Mouse (Mus musculus) CH12.LX (cell line): ENCODE data around the gene Rsu1. TPM values are rescaled to one million over a fixed set of nuclear protein-coding genes. Genes with fewer than 3 reads are reported as not detected.

ENCODE experiments used
- DNase-seq: peaks from one replicate; pipeline ENCODE4 v3.0.0-alpha.2; 2013; ENCODE audit errors: extremely low read depth
- H3K27ac ChIP-seq: 2 replicates; pipeline ENCODE4 v1.5.1; 2012; ENCODE audit warnings: low read depth, mild to moderate bottlenecking, control low read depth, moderate library complexity; ENCODE audit not compliant: insufficient read depth
- H3K27me3 ChIP-seq: replicated peaks from 2 replicates; pipeline ENCODE3; 2012; ENCODE audit warnings: inconsistent platforms
- H3K36me3 ChIP-seq, 2 experiments: replicated peaks in 1 of 2; 2 replicates each; pipeline versions ENCODE3 to v1.6.1; 2012; ENCODE audit warnings: inconsistent platforms in 1 of 2, low read length in 1 of 2, mild to moderate bottlenecking in 1 of 2, mixed read lengths in 1 of 2, moderate library complexity in 1 of 2; ENCODE audit not compliant: control insufficient read depth in 1 of 2, insufficient read depth in 1 of 2
- H3K4me1 ChIP-seq, 2 experiments: 2 replicates each; pipeline ENCODE4 v1.6.1; 2012; ENCODE audit warnings: inconsistent platforms in 1 of 2, moderate library complexity in 1 of 2; ENCODE audit not compliant: insufficient read depth in 2 of 2, control insufficient read depth in 1 of 2
- H3K4me2 ChIP-seq: 2 replicates; pipeline ENCODE4 v1.6.1; 2012; ENCODE audit warnings: low read depth, mild to moderate bottlenecking, control low read depth; ENCODE audit not compliant: poor library complexity, insufficient read depth, severe bottlenecking
- H3K4me3 ChIP-seq, 3 experiments: fragments of 150-350 bp in 1 of 3; sonication (generic) in 1 of 3; replicated peaks in 1 of 3; 2 replicates each; pipeline versions ENCODE3 to v1.5.1; 2011 to 2012; ENCODE audit warnings: low read depth in 2 of 3, low read length in 2 of 3, mild to moderate bottlenecking in 2 of 3, moderate library complexity in 2 of 3, control low read depth in 1 of 3, improper control_type of control experiment in 1 of 3, inconsistent platforms in 1 of 3, mixed read lengths in 1 of 3; ENCODE audit not compliant: poor library complexity in 1 of 3
- H3K79me2 ChIP-seq: replicated peaks from 2 replicates; pipeline ENCODE4 v1.6.1; 2012; ENCODE audit warnings: mild to moderate bottlenecking, moderate library complexity; ENCODE audit not compliant: control insufficient read depth, poor library complexity, insufficient read depth, severe bottlenecking; ENCODE audit errors: extremely low read depth
- H3K9ac ChIP-seq: 2 replicates; pipeline ENCODE4 v1.6.1; 2012; ENCODE audit warnings: low read depth, mild to moderate bottlenecking, control low read depth, moderate library complexity; ENCODE audit not compliant: insufficient read depth
- H3K9me3 ChIP-seq: replicated peaks from 2 replicates; pipeline ENCODE3; 2012; ENCODE audit warnings: low read length, inconsistent platforms, mixed read lengths
- BHLHE40 ChIP-seq: IDR thresholded peaks from 2 replicates; pipeline ENCODE4 v1.6.1; 2011; ENCODE audit warnings: mild to moderate bottlenecking, low read depth, low read length, improper control_type of control experiment
- CHD1 ChIP-seq: IDR thresholded peaks from 2 replicates; pipeline ENCODE4 v1.6.1; 2012; ENCODE audit warnings: low read depth, low read length, improper control_type of control experiment, inconsistent platforms
- CHD2 ChIP-seq: IDR thresholded peaks from 2 replicates; pipeline ENCODE4 v1.6.1; 2011; ENCODE audit warnings: low read length, improper control_type of control experiment
- E2F4 ChIP-seq: IDR thresholded peaks from 2 replicates; pipeline ENCODE4 v1.6.1; 2011; ENCODE audit warnings: low read depth, low read length, improper control_type of control experiment; ENCODE audit not compliant: insufficient replicate concordance
- ELF1 ChIP-seq: IDR thresholded peaks from 2 replicates; pipeline ENCODE4 v1.6.1; 2014; ENCODE audit warnings: low read depth, mild to moderate bottlenecking, inconsistent platforms, low read length, improper control_type of control experiment
- EP300 ChIP-seq: IDR thresholded peaks from 2 replicates; pipeline ENCODE4 v1.6.1; 2011; ENCODE audit warnings: low read length, improper control_type of control experiment
- ETS1 ChIP-seq: conservative IDR thresholded peaks from 2 replicates; pipeline ENCODE4 v1.6.1; 2012; ENCODE audit warnings: low read depth, mild to moderate bottlenecking, inconsistent platforms, low read length, improper control_type of control experiment, moderate library complexity
- GABPA ChIP-seq: IDR thresholded peaks from 2 replicates; pipeline ENCODE4 v1.6.1; 2012; ENCODE audit warnings: low read depth, low read length, improper control_type of control experiment, inconsistent platforms; ENCODE audit not compliant: insufficient replicate concordance
- HCFC1 ChIP-seq: IDR thresholded peaks from 2 replicates; pipeline ENCODE4 v1.6.1; 2012; ENCODE audit warnings: low read depth, mild to moderate bottlenecking, inconsistent platforms, low read length, improper control_type of control experiment
- IRF4 ChIP-seq: IDR thresholded peaks from 2 replicates; pipeline ENCODE4 v1.6.1; 2014; ENCODE audit warnings: low read depth, mild to moderate bottlenecking, inconsistent platforms, low read length, improper control_type of control experiment
- JUN ChIP-seq: IDR thresholded peaks from 2 replicates; pipeline ENCODE4 v1.6.1; 2011; ENCODE audit warnings: low read depth, mild to moderate bottlenecking, low read length, improper control_type of control experiment, moderate library complexity; ENCODE audit not compliant: insufficient read depth
- JUND ChIP-seq: conservative IDR thresholded peaks from 2 replicates; pipeline ENCODE4 v1.6.1; 2011; ENCODE audit warnings: low read depth, low read length, improper control_type of control experiment
- KAT2A ChIP-seq: IDR thresholded peaks from 2 replicates; pipeline ENCODE4 v1.6.1; 2012; ENCODE audit warnings: low read length, improper control_type of control experiment, inconsistent platforms; ENCODE audit not compliant: insufficient replicate concordance
- MAFK ChIP-seq: IDR thresholded peaks from 2 replicates; pipeline ENCODE4 v1.6.1; 2011; ENCODE audit warnings: low read length, improper control_type of control experiment; ENCODE audit not compliant: insufficient replicate concordance
- MAX ChIP-seq: IDR thresholded peaks from 2 replicates; pipeline ENCODE4 v1.6.1; 2011; ENCODE audit warnings: low read length, improper control_type of control experiment
- MAZ ChIP-seq: IDR thresholded peaks from 2 replicates; pipeline ENCODE4 v1.6.1; 2012; ENCODE audit warnings: low read depth, mild to moderate bottlenecking, inconsistent platforms, low read length, improper control_type of control experiment, moderate library complexity
- MEF2A ChIP-seq: IDR thresholded peaks from 2 replicates; pipeline ENCODE4 v1.6.1; 2014; ENCODE audit warnings: low read depth, mild to moderate bottlenecking, inconsistent platforms, low read length, improper control_type of control experiment, borderline replicate concordance
- MXI1 ChIP-seq: IDR thresholded peaks from 2 replicates; pipeline ENCODE4 v1.6.1; 2011; ENCODE audit warnings: mild to moderate bottlenecking, low read depth, low read length, improper control_type of control experiment
- MYC ChIP-seq: IDR thresholded peaks from 2 replicates; pipeline ENCODE4 v1.6.1; 2011; ENCODE audit warnings: low read depth, mild to moderate bottlenecking, improper control_type of control experiment, low read length
- NELFE ChIP-seq: IDR thresholded peaks from 2 replicates; pipeline ENCODE4 v1.6.1; 2011; ENCODE audit warnings: low read depth, low read length, improper control_type of control experiment
- NRF1 ChIP-seq: IDR thresholded peaks from 2 replicates; pipeline ENCODE4 v1.6.1; 2014; ENCODE audit warnings: low read depth, mild to moderate bottlenecking, inconsistent platforms, low read length, improper control_type of control experiment, moderate library complexity
- PAX5 ChIP-seq: IDR thresholded peaks from 2 replicates; pipeline ENCODE4 v1.6.1; 2012; ENCODE audit warnings: low read length, inconsistent platforms, mixed read lengths
- POLR2A ChIP-seq: IDR thresholded peaks from 2 replicates; pipeline ENCODE4 v1.6.1; 2011; ENCODE audit warnings: low read depth, mild to moderate bottlenecking, improper control_type of control experiment, low read length
- POLR2AphosphoS2 ChIP-seq: IDR thresholded peaks from 2 replicates; pipeline ENCODE4 v1.6.1; 2011; ENCODE audit warnings: low read depth, low read length, improper control_type of control experiment
- RCOR1 ChIP-seq: conservative IDR thresholded peaks from 2 replicates; pipeline ENCODE4 v1.6.1; 2012; ENCODE audit warnings: low read depth, mild to moderate bottlenecking, inconsistent platforms, low read length, improper control_type of control experiment
- SIN3A ChIP-seq: IDR thresholded peaks from 2 replicates; pipeline ENCODE4 v1.6.1; 2012; ENCODE audit warnings: low read length, improper control_type of control experiment, inconsistent platforms
- TBP ChIP-seq: conservative IDR thresholded peaks from 2 replicates; pipeline ENCODE4 v1.6.1; 2011; ENCODE audit warnings: low read depth, low read length, improper control_type of control experiment
- TCF12 ChIP-seq: IDR thresholded peaks from 2 replicates; pipeline ENCODE4 v1.6.1; 2014; ENCODE audit warnings: low read depth, mild to moderate bottlenecking, inconsistent platforms, low read length, improper control_type of control experiment
- UBTF ChIP-seq: IDR thresholded peaks from 2 replicates; pipeline ENCODE4 v1.6.1; 2012; ENCODE audit warnings: low read depth, mild to moderate bottlenecking, inconsistent platforms, low read length, improper control_type of control experiment, moderate library complexity
- USF2 ChIP-seq: conservative IDR thresholded peaks from 2 replicates; pipeline ENCODE4 v1.6.1; 2011; ENCODE audit warnings: low read depth, low read length, improper control_type of control experiment
- ZC3H11A ChIP-seq: IDR thresholded peaks from 2 replicates; pipeline ENCODE4 v1.6.1; 2012; ENCODE audit warnings: low read depth, mild to moderate bottlenecking, inconsistent platforms, low read length, improper control_type of control experiment
- ZMIZ1 ChIP-seq: IDR thresholded peaks from 2 replicates; pipeline ENCODE4 v1.6.1; 2012; ENCODE audit warnings: low read depth, mild to moderate bottlenecking, inconsistent platforms, low read length, improper control_type of control experiment
- ZNF384 ChIP-seq: IDR thresholded peaks from 2 replicates; pipeline ENCODE4 v1.6.1; 2012; ENCODE audit warnings: low read depth, low read length, improper control_type of control experiment, inconsistent platforms
- dilution Hi-C: fragments of 300-500 bp; cut with MboI; formaldehyde crosslinking; loops from 2 replicates; pipeline ENCODE4 v1.14.3; 2020; ENCODE audit warnings: low sequenced_read_pairs; ENCODE audit not compliant: extremely low pct_unique_long_range_greater_than_20kb, extremely low pct_ligation_motif_present
- in situ Hi-C: fragments of 300-500 bp; cut with MboI; formaldehyde crosslinking; loops from 3 replicates; pipeline ENCODE4 v1.14.3; 2019; ENCODE audit warnings: low sequenced_read_pairs, low pct_ligation_motif_present, low pct_unique_long_range_greater_than_20kb, mixed read lengths
- polyA plus RNA-seq: library from polyadenylated mRNA; unstranded; fragments of >175 nt; gene quantifications from 2 replicates; pipeline ENCODE4 v1.2.1, GENCODE M21; 2012; ENCODE audit warnings: low read depth; ENCODE audit not compliant: insufficient read length
- total RNA-seq, 2 experiments: library from RNA; depleted of rRNA; stranded (reverse); fragments of 300-350 nt in 1 of 2; fragments of >200 nt in 1 of 2; gene quantifications; 2 replicates each; pipeline ENCODE4 v1.2.3; 2012 to 2014

Gene Rsu1
- total and polyA plus RNA-seq, 3 experiments: 29.5 to 108 (median 86.4) TPM

- H3K79me2 ChIP-seq: no peaks in the 10 kb centered on the region
- peaks cover 21 to 94% of the 10 kb centered on the region in 2 experiments for H3K4me1 ChIP-seq
- dilution Hi-C loops (no loop called here), in situ Hi-C loops (no loop called here)
- no peaks in the 10 kb centered on the region for H3K9me3 ChIP-seq
- H3K36me3 ChIP-seq: peaks cover 0 to 32% of the 10 kb centered on the region in 2 experiments
- H3K27ac ChIP-seq: no peak overlapping the region
- no peaks in the 10 kb centered on the region for H3K27me3 ChIP-seq
- no peak for DNase-seq
- no peak overlapping the region for H3K9ac ChIP-seq
- TF ChIP-seq ELF1 (no peak), NELFE (no peak), NRF1 (no peak), GABPA (no peak), HCFC1 (no peak), UBTF (no peak), ZMIZ1 (no peak), PAX5 (no peak)
- no peak overlapping the region for H3K4me3 ChIP-seq
- H3K4me2 ChIP-seq: no peak overlapping the region
These were observed 167.4 kb downstream of the Rsu1 start for GRCm38 (mm10) chr2:13103797-13104200.

- no peaks in the 10 kb centered on the region for H3K27me3 ChIP-seq
- DNase-seq: peak; percentile 86
- no peak overlapping the region for H3K9ac ChIP-seq
- H3K79me2 ChIP-seq: peaks cover 6% of the 10 kb centered on the region
- no peaks in the 10 kb centered on the region for H3K9me3 ChIP-seq
- H3K4me1 ChIP-seq: peaks cover 23 to 88% of the 10 kb centered on the region in 2 experiments
- dilution Hi-C loops: no loop called here
- H3K27ac ChIP-seq: peak overlapping the region; percentile 97
- no peak overlapping the region for H3K4me3 ChIP-seq
- in situ Hi-C loops: no loop called here
- peak overlapping the region; percentile 69 for H3K4me2 ChIP-seq
- peaks cover 0 to 31% of the 10 kb centered on the region in 2 experiments for H3K36me3 ChIP-seq
- TF ChIP-seq MYC: peak; percentile 31; the same call in 1 of the 2 replicates
- no peak for TF ChIP-seq UBTF
- no peak for TF ChIP-seq POLR2A
- peak; percentile 66 for TF ChIP-seq ETS1
- TF ChIP-seq ZNF384: no peak
- TF ChIP-seq MXI1: no peak
- TF ChIP-seq NRF1: no peak
- peak; percentile 63 for TF ChIP-seq MAX
- TF ChIP-seq CHD1: 0 out of 2 replicates have a peak, but pooled peaks have one; percentile 11
- TF ChIP-seq TCF12: peak; percentile 76
- TF ChIP-seq BHLHE40: peak; percentile 73
- TF ChIP-seq MAZ: no peak
- 0 out of 2 replicates have a peak, but pooled peaks have one; percentile 27 for TF ChIP-seq MAFK
- TF ChIP-seq EP300: peak; percentile 87
- peak; percentile 30; the same call in 1 of the 2 replicates for TF ChIP-seq CHD2
- no peak for TF ChIP-seq NELFE
- peak; percentile 53; the same call in 1 of the 2 replicates for TF ChIP-seq MEF2A
- TF ChIP-seq ZC3H11A: no peak
- no peak for TF ChIP-seq POLR2AphosphoS2
- TF ChIP-seq KAT2A: 0 out of 2 replicates have a peak, but pooled peaks have one; percentile 35
- TF ChIP-seq JUN: peak; percentile 74
- no peak for TF ChIP-seq TBP
- TF ChIP-seq SIN3A: peak; percentile 27; the same call in 1 of the 2 replicates
- TF ChIP-seq JUND: peak; percentile 77
- no peak for TF ChIP-seq E2F4
- 0 out of 2 replicates have a peak, but pooled peaks have one; percentile 45 for TF ChIP-seq RCOR1
- TF ChIP-seq USF2: no peak
- TF ChIP-seq IRF4: peak; percentile 92
These were observed 177.2 kb downstream of the Rsu1 start for GRCm38 (mm10) chr2:13094045-13094444.
